Mouse (Mus musculus): Measurements from ENCODE around the gene Leprot.

- no peak for TF ChIP-seq GATA1 (IDR thresholded peaks at IDR 0.05; ENCODE audit: low read length)
- no peak for TF ChIP-seq TAL1 (IDR thresholded peaks at IDR 0.05; ENCODE audit: low read length)
Observed at GRCm38 (mm10) chr4:101694529-101694928, 47.0 kb downstream of the Leprot start.

All from erythroblast, embryonic 14.5 days (primary cell).